Mouse (Mus musculus) testis, adult 2 months (tissue): ENCODE measurements around the gene Gm10310.
"Not testable (repeated sequence)": the region's sequence is repeated elsewhere in the genome, so short reads cannot be mapped to it uniquely, and the experiment has no call there.

Experiments used
- CTCF ChIP-seq: fragments of 200-500 bp; IDR thresholded peaks from 2 replicates; pipeline ENCODE4 v1.5.1; 2012; ENCODE audit warnings: low read depth, mild to moderate bottlenecking, inconsistent platforms, low read length, moderate library complexity; ENCODE audit not compliant: control insufficient read depth, insufficient read depth, insufficient replicate concordance
- POLR2A ChIP-seq: fragments of 200-500 bp; IDR thresholded peaks from 2 replicates; pipeline ENCODE4 v1.6.1; 2012; ENCODE audit warnings: low read depth, mild to moderate bottlenecking, inconsistent platforms, low read length, moderate library complexity; ENCODE audit not compliant: control insufficient read depth

DNA sequence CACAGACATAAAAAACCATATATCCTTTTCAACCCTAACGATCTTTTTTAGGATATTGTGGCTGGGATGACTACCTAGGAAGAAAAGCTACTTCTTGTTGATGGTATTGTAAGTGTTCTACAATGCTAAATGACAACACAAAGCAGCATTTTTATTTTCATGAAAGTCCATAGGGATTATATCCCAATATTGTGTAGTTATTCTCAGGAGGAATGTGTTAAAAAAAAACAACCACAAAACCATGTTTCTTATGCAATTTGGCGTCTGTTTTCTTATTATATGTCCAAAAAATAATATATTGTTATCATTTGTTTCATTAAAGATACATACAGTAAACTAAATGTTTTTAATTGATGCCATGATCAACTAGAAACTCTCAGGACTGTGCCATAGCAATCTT is 8.8 kb downstream of the Gm10310 start, which contains the start of gene Olfr247:
- not testable (repeated sequence) for TF ChIP-seq POLR2A, CTCF
